Mouse (Mus musculus): ENCODE results near the gene Plekhh1. TPM values are rescaled to one million over a fixed set of nuclear protein-coding genes. Genes with fewer than 3 reads are reported as not detected.

The Plekhh1 gene
- total RNA-seq (2023) = 0.21 to 0.52 TPM (median 0.33 TPM) in 4 replicates

GRCm38 (mm10) chr12:79028911-79029861, at the start of gene Plekhh1:
TSS of gene Plekhh1 (plus strand) at chr12:79029163.

GRCm38 (mm10) chr12:79007126-79007753, 21.7 kb upstream of the Plekhh1 start, which contains the start of gene Tmem229b:
TSS of gene Tmem229b (minus strand) at chr12:79007627.

DNA sequence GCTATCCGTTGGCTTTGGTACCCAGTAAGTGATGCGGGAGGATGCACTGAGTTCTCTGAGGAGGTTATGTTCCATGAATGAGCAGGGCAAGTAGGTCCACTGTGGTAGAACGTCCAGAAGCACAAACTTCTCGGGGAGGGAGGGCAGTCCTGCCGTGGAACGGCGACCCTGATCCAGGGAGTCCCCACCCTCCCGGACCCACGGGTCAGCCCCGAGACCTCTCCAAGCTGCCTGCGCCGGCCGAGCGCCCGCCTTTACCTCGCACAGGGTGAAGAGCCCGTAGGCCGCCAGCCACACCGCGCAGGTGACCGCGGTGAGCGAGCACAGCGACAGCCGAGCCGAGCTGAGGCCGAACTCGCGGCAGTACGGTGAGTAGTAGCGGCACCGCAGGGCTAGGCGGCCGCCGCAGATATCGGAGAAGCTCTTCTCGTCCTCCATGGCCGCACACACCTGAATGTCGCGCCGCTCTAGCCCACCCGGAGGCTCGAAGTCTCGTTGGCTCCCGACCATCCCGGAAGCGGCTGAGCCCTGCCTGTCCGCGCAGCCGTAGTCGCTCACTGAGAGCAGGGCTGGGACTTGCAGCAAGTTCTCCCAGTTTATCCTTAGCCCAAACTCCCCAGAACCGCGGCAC, 60.3 kb downstream of the Plekhh1 start, which contains the start of gene Pigh:
Pigh (minus strand) TSS at position 470 of the 631 bp plus-strand sequence.

DNA sequence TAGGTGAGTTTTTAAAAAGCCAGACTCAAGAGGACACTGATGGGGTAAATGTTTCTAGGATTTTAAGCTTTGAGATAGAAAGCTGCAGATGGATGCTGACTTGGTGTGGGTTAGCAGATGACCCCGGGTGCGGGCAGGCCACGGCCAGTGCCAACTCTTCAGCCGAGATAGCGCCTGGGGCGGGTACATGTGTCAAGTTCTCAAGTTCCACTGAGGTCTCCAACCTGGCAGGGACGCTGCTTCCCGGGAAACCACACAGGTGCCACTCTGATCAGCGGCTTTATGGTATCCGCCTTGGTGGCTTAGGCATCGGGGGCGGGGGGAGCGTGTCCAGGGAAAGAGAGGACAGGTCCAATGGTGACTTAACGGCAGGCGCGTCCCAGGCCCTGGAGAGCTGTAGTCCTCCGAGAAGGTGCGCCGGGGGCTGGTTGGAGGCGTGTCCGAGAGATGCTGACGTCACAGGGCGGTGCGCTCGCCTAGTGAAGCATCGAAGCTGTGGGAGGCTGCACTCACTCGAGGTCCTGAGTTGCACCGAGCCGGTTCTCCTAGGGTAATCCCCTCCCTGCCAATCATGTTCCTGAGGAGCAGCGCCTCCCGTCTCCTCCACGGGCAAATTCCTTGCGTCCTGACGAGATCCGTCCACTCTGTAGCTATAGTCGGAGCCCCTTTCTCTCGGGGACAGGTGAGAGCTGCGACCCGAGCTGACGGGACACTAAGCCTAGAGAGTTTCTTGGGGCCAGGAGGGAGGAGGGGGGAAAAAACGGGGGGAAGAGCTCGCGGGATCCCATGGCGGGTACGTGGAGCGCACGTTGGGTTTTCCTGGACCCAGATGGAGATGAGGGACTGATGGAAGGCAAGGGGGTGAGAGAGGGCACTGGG, 101.6 kb downstream of the Plekhh1 start, which contains the start of gene Arg2:
Arg2 (plus strand) TSS at position 479 of the 879 bp plus-strand sequence.

Other genes starting within 250 kb of the Plekhh1 start
- 100 to 119 TPM (median 109 TPM) in 4 replicates for gene Atp6v1d, start 167.5 kb upstream of the Plekhh1 start, total RNA-seq (2023)
- 48.1 to 57.4 TPM (median 49.9 TPM) in 4 replicates for gene Eif2s1, start 167.3 kb upstream of the Plekhh1 start, total RNA-seq (2023)
- 0.97 TPM in 1 of 4 replicates, not detected in the others for gene Plek2, start 122.2 kb upstream of the Plekhh1 start, total RNA-seq (2023)
- 37.6 to 51.0 TPM (median 43.9 TPM) in 4 replicates for gene Tmem229b, start 21.5 kb upstream of the Plekhh1 start, total RNA-seq (2023)
- 4.2 to 6.7 TPM (median 4.7 TPM) in 4 replicates for gene Pigh, start 60.5 kb downstream of the Plekhh1 start, total RNA-seq (2023)
- gene Arg2, start 101.6 kb downstream of the Plekhh1 start, total RNA-seq (2023) = not detected in 4 replicates
- 63.2 to 75.6 TPM (median 72.3 TPM) in 4 replicates for gene Vti1b, start 143.5 kb downstream of the Plekhh1 start, total RNA-seq (2023)
- 15.6 to 19.5 TPM (median 17.4 TPM) in 4 replicates for gene Rdh11, start 163.1 kb downstream of the Plekhh1 start, total RNA-seq (2023)
- 13.6 to 17.7 TPM (median 15.6 TPM) in 4 replicates for gene Rdh12, start 179.8 kb downstream of the Plekhh1 start, total RNA-seq (2023)

Data from B cell, adult 62 days (primary cell).